Mouse (Mus musculus) midbrain, embryonic 12.5 days (tissue): Measurements from ENCODE around the gene Naa40. TPM values are rescaled to one million over a fixed set of nuclear protein-coding genes. Genes with fewer than 3 reads are reported as not detected.

Experiments used
- ATAC-seq: fragments of 200-750 bp; cut with Nextera tagmentation; 2 replicates; pipeline ENCODE4 v1.8.0; 2017; ENCODE audit warnings: low read depth, moderate TSS enrichment, moderate library complexity; ENCODE audit not compliant: low FRiP score
- H3K27ac ChIP-seq: fragments of 300-500 bp; sonication (generic); replicated peaks from 2 replicates; pipeline ENCODE4 v1.5.1; 2016; ENCODE audit warnings: mild to moderate bottlenecking
- H3K27me3 ChIP-seq: fragments of 300-500 bp; sonication (generic); 2 replicates; pipeline ENCODE4 v1.6.1; 2016; ENCODE audit warnings: mild to moderate bottlenecking
- H3K36me3 ChIP-seq: fragments of 300-500 bp; sonication (generic); 2 replicates; pipeline ENCODE4 v1.6.1; 2016
- H3K4me1 ChIP-seq: fragments of 300-500 bp; sonication (generic); 2 replicates; pipeline ENCODE4 v1.6.1; 2016
- H3K4me2 ChIP-seq: fragments of 300-500 bp; sonication (generic); replicated peaks from 2 replicates; pipeline ENCODE4 v1.6.1; 2016; ENCODE audit warnings: mild to moderate bottlenecking, moderate library complexity
- H3K4me3 ChIP-seq: fragments of 300-500 bp; sonication (generic); 2 replicates; pipeline ENCODE4 v1.5.1; 2016; ENCODE audit warnings: mild to moderate bottlenecking
- H3K9ac ChIP-seq: fragments of 300-500 bp; sonication (generic); replicated peaks from 2 replicates; pipeline ENCODE4 v1.6.1; 2016; ENCODE audit warnings: mild to moderate bottlenecking, moderate library complexity
- H3K9me3 ChIP-seq: fragments of 300-500 bp; sonication (generic); 2 replicates; pipeline ENCODE4 v1.6.1; 2016; ENCODE audit warnings: mild to moderate bottlenecking
- WGBS: fragments of 180-500 bp; shearing (Covaris S2); methylation state at CpG from one replicate; pipeline ENCODE4 v1.1.7; 2016; 5-methylcytosine and 5-hydroxymethylcytosine counted together
- polyA plus RNA-seq: library from polyadenylated mRNA; unstranded; fragments of >200 nt; fragmentation: Nextera tagmentation; extraction: Ambion mirVana; gene quantifications from 2 replicates; pipeline ENCODE4 v1.2.1, GENCODE M21; 2016

Gene Naa40
- polyA plus RNA-seq, 1 experiment from 2014 or later: 91.0 TPM

GRCm38 (mm10) chr19:7274326-7274990 is 33.5 kb upstream of the Naa40 start:
- peaks cover 84% of the 10 kb centered on the region for H3K36me3 ChIP-seq
- H3K4me3 ChIP-seq: peak overlapping the region; percentile 13; the same call in 1 of the 2 replicates
- no peaks in the 10 kb centered on the region for H3K9me3 ChIP-seq
- peak overlapping the region; percentile 14; the same call in 1 of the 2 replicates for H3K4me2 ChIP-seq
- peak overlapping the region; percentile 29; the same call in 1 of the 2 replicates for H3K9ac ChIP-seq
- peak overlapping the region; percentile 83 for H3K27ac ChIP-seq
- no peak for ATAC-seq
- H3K4me1 ChIP-seq: peaks cover 61% of the 10 kb centered on the region
- WGBS: 81% methylated on average over 13 of the region's 13 CpGs
- no peaks in the 10 kb centered on the region for H3K27me3 ChIP-seq

- Histone ChIP-seq H3K27ac (0 out of 2 replicates have a peak overlapping the region, but pooled peaks have one; percentile 83), H3K27me3 (no peaks in the 10 kb centered on the region), H3K4me2 (no peak overlapping the region), H3K4me3 (no peak overlapping the region), H3K9ac (no peak overlapping the region), H3K4me1 (peaks cover 63% of the 10 kb centered on the region), H3K36me3 (peaks cover 80% of the 10 kb centered on the region), H3K9me3 (no peaks in the 10 kb centered on the region)
- 88% methylated on average over 4 of the region's 4 CpGs for WGBS
- ATAC-seq: no peak
Measured at GRCm38 (mm10) chr19:7273486-7273885, 32.5 kb upstream of the Naa40 start.

GRCm38 (mm10) chr19:7269290-7270044 is 28.5 kb upstream of the Naa40 start:
- Histone ChIP-seq H3K4me1 (peaks cover 74% of the 10 kb centered on the region), H3K9ac (peak overlapping the region; percentile 99), H3K9me3 (no peaks in the 10 kb centered on the region), H3K27me3 (no peaks in the 10 kb centered on the region), H3K27ac (peak overlapping the region; percentile 100), H3K36me3 (peaks cover 42% of the 10 kb centered on the region), H3K4me3 (peak overlapping the region; percentile 97), H3K4me2 (peak overlapping the region; percentile 93)
- no peak for ATAC-seq
- 10% methylated on average over 11 of the region's 11 CpGs for WGBS

GRCm38 (mm10) chr19:7268722-7269090 is 27.7 kb upstream of the Naa40 start:
- Histone ChIP-seq H3K4me3 (peak overlapping the region; percentile 97), H3K27ac (peak overlapping the region; percentile 100), H3K27me3 (no peaks in the 10 kb centered on the region), H3K4me1 (peaks cover 74% of the 10 kb centered on the region), H3K36me3 (peaks cover 35% of the 10 kb centered on the region), H3K4me2 (peak overlapping the region; percentile 93), H3K9me3 (no peaks in the 10 kb centered on the region), H3K9ac (peak overlapping the region; percentile 99)
- under 1% methylated on average over 24 of the region's 30 CpGs for whole genome bisulfite sequencing
- no peak for ATAC-seq

GRCm38 (mm10) chr19:7267781-7268721 is 27.1 kb upstream of the Naa40 start:
- H3K4me1 ChIP-seq: peaks cover 74% of the 10 kb centered on the region
- peak; percentile 39 for ATAC-seq
- H3K4me2 ChIP-seq: peak overlapping the region; percentile 93
- H3K9ac ChIP-seq: peak overlapping the region; percentile 99
- H3K4me3 ChIP-seq: peak overlapping the region; percentile 97
- H3K9me3 ChIP-seq: no peaks in the 10 kb centered on the region
- WGBS: 1% methylated on average over 55 of the region's 97 CpGs
- peaks cover 28% of the 10 kb centered on the region for H3K36me3 ChIP-seq
- H3K27ac ChIP-seq: peak overlapping the region; percentile 100
- H3K27me3 ChIP-seq: no peaks in the 10 kb centered on the region

- peaks cover 20% of the 10 kb centered on the region for H3K36me3 ChIP-seq
- peak within 1 kb of the TSS; percentile 93 for H3K4me2 ChIP-seq
- ATAC-seq: peak; percentile 72
- H3K4me1 ChIP-seq: peaks cover 72% of the 10 kb centered on the region
- under 1% methylated on average over 27 of the region's 28 CpGs for WGBS
- H3K9me3 ChIP-seq: no peaks in the 10 kb centered on the region
- H3K4me3 ChIP-seq: peak within 1 kb of the TSS; percentile 97
- H3K9ac ChIP-seq: peak within 1 kb of the TSS; percentile 99
- H3K27me3 ChIP-seq: no peaks in the 10 kb centered on the region
- peak within 1 kb of the TSS; percentile 100 for H3K27ac ChIP-seq
Measured at GRCm38 (mm10) chr19:7267091-7267741, 26.2 kb upstream of the Naa40 start, which contains the start of gene Rcor2. TSS of gene Rcor2 (plus strand) at chr19:7267325.

GRCm38 (mm10) chr19:7266421-7266831 is 25.4 kb upstream of the Naa40 start:
- ATAC-seq: 0 out of 2 replicates have a peak, but pooled peaks have one; percentile 2
- peaks cover 64% of the 10 kb centered on the region for H3K4me1 ChIP-seq
- peak overlapping the region; percentile 93 for H3K4me2 ChIP-seq
- H3K27ac ChIP-seq: peak overlapping the region; percentile 100
- H3K27me3 ChIP-seq: no peaks in the 10 kb centered on the region
- peak overlapping the region; percentile 97; the same call in 1 of the 2 replicates for H3K4me3 ChIP-seq
- no peaks in the 10 kb centered on the region for H3K9me3 ChIP-seq
- WGBS: 15% methylated on average over 4 of the region's 4 CpGs
- peak overlapping the region; percentile 99 for H3K9ac ChIP-seq
- peaks cover 12% of the 10 kb centered on the region for H3K36me3 ChIP-seq

GRCm38 (mm10) chr19:7265478-7266191 is 24.7 kb upstream of the Naa40 start:
- Histone ChIP-seq H3K9me3 (no peaks in the 10 kb centered on the region), H3K9ac (peak overlapping the region; percentile 99), H3K27me3 (no peaks in the 10 kb centered on the region), H3K36me3 (peaks cover 4% of the 10 kb centered on the region), H3K27ac (peak overlapping the region; percentile 100), H3K4me1 (peaks cover 56% of the 10 kb centered on the region), H3K4me3 (no peak overlapping the region), H3K4me2 (peak overlapping the region; percentile 93)
- 6% methylated on average over 12 of the region's 14 CpGs for WGBS
- peak; percentile 64 for ATAC-seq

GRCm38 (mm10) chr19:7264766-7265331 is 23.9 kb upstream of the Naa40 start:
- Histone ChIP-seq H3K9me3 (no peaks in the 10 kb centered on the region), H3K4me1 (peaks cover 49% of the 10 kb centered on the region), H3K9ac (peak overlapping the region; percentile 99), H3K4me2 (peak overlapping the region; percentile 93), H3K27ac (peak overlapping the region; percentile 100), H3K36me3 (no peaks in the 10 kb centered on the region), H3K27me3 (no peaks in the 10 kb centered on the region), H3K4me3 (0 out of 2 replicates have a peak overlapping the region, but pooled peaks have one; percentile 6)
- WGBS: 8% methylated on average over 6 of the region's 6 CpGs
- no peak for ATAC-seq

GRCm38 (mm10) chr19:7264088-7264765 is 23.2 kb upstream of the Naa40 start:
- H3K27me3 ChIP-seq: no peaks in the 10 kb centered on the region
- H3K9me3 ChIP-seq: no peaks in the 10 kb centered on the region
- H3K36me3 ChIP-seq: no peaks in the 10 kb centered on the region
- H3K9ac ChIP-seq: peak overlapping the region; percentile 99; the same call in 1 of the 2 replicates
- peak overlapping the region; percentile 100 for H3K27ac ChIP-seq
- H3K4me2 ChIP-seq: peak overlapping the region; percentile 93
- WGBS: 13% methylated on average over 9 of the region's 9 CpGs
- no peak for ATAC-seq
- peaks cover 43% of the 10 kb centered on the region for H3K4me1 ChIP-seq
- H3K4me3 ChIP-seq: no peak overlapping the region
